Mouse (Mus musculus): ENCODE measurements around the gene Ube2u. TPM values are rescaled to one million over a fixed set of nuclear protein-coding genes. Genes with fewer than 3 reads are reported as not detected.

Ube2u gene
- not detected for total RNA-seq (2023)

GRCm38 (mm10) chr4:100478592-100479321 is at the start of gene Ube2u:
Ube2u (plus strand) TSS chr4:100478849.

